Mouse (Mus musculus) heart, postnatal 0 days (tissue): ENCODE data around the gene Ccn1. TPM values are rescaled to one million over a fixed set of nuclear protein-coding genes. Genes with fewer than 3 reads are reported as not detected.

ENCODE experiments used
- ATAC-seq: fragments of 200-750 bp; cut with Nextera tagmentation; 2 replicates; pipeline ENCODE4 v1.8.0; 2017; ENCODE audit warnings: low read depth, moderate number of reproducible peaks, moderate library complexity; ENCODE audit not compliant: insufficient read depth
- DNase-seq: peaks from one replicate; pipeline ENCODE4 v3.0.0-alpha.2; 2016; ENCODE audit warnings: low spot score
- H3K27ac ChIP-seq: fragments of 300-500 bp; sonication (generic); 2 replicates; pipeline ENCODE4 v1.5.1; 2014; ENCODE audit warnings: low read depth, mild to moderate bottlenecking
- H3K27me3 ChIP-seq: fragments of 300-500 bp; sonication (generic); 2 replicates; pipeline ENCODE4 v1.6.1; 2014; ENCODE audit warnings: low read length, mixed read lengths; ENCODE audit not compliant: control insufficient read depth, insufficient read depth
- H3K36me3 ChIP-seq: fragments of 300-500 bp; sonication (generic); replicated peaks from 2 replicates; pipeline ENCODE4 v1.6.1; 2014; ENCODE audit warnings: low read length, mixed read lengths; ENCODE audit not compliant: control insufficient read depth, insufficient read depth
- H3K4me1 ChIP-seq: fragments of 300-500 bp; sonication (generic); 2 replicates; pipeline ENCODE4 v1.6.1; 2014; ENCODE audit warnings: antibody characterized with exemption; ENCODE audit not compliant: control insufficient read depth, insufficient read depth
- H3K4me2 ChIP-seq: fragments of 300-500 bp; sonication (generic); 2 replicates; pipeline ENCODE4 v1.6.1; 2014; ENCODE audit warnings: low read depth, mild to moderate bottlenecking, low read length, moderate library complexity
- H3K4me3 ChIP-seq: fragments of 300-500 bp; sonication (generic); 2 replicates; pipeline ENCODE4 v1.5.1; 2014; ENCODE audit warnings: low read depth, low read length
- H3K9ac ChIP-seq: fragments of 300-500 bp; sonication (generic); replicated peaks from 2 replicates; pipeline ENCODE4 v1.6.1; 2014; ENCODE audit warnings: low read depth, low read length, mixed read lengths
- H3K9me3 ChIP-seq: fragments of 300-500 bp; sonication (generic); replicated peaks from 2 replicates; pipeline ENCODE4 v1.6.1; 2016; ENCODE audit warnings: low read length; ENCODE audit not compliant: control insufficient read depth
- CTCF ChIP-seq: IDR thresholded peaks from 2 replicates; pipeline ENCODE4 v1.5.1; 2016; ENCODE audit warnings: antibody characterized with exemption, control low read depth, low read depth
- EP300 ChIP-seq: IDR thresholded peaks from 2 replicates; pipeline ENCODE4 v1.6.1; 2016; ENCODE audit warnings: antibody characterized with exemption, low read depth
- WGBS: fragments of 180-500 bp; shearing (Covaris S2); extraction: QIAGEN DNeasy Blood & Tissue Kit; methylation state at CpG from one replicate; pipeline ENCODE4 v1.1.7; 2014; 5-methylcytosine and 5-hydroxymethylcytosine counted together
- polyA plus RNA-seq: library from polyadenylated mRNA; unstranded; fragments of >200 nt; fragmentation: Nextera tagmentation; extraction: Ambion mirVana; gene quantifications from 2 replicates; pipeline ENCODE4 v1.2.1, GENCODE M21; 2015
- total RNA-seq: library from RNA; depleted of rRNA; stranded (reverse); fragments of >200 nt; gene quantifications from 2 replicates; pipeline ENCODE4 v1.2.3, GENCODE M21; 2014; ENCODE audit warnings: low replicate concordance

The Ccn1 gene
- total and polyA plus RNA-seq, 2 experiments from 2014 or later, result 34.0 to 91.1 TPM

- Histone ChIP-seq H3K36me3 (no peaks in the 10 kb centered on the region), H3K27ac (no peak overlapping the region), H3K4me3 (no peak overlapping the region), H3K27me3 (no peaks in the 10 kb centered on the region), H3K9ac (no peak overlapping the region), H3K4me1 (no peaks in the 10 kb centered on the region; the same call in 1 of the 2 replicates), H3K9me3 (no peaks in the 10 kb centered on the region), H3K4me2 (no peak overlapping the region)
- 46% methylated on average over 9 of the region's 9 CpGs for WGBS
- DNase-seq (peak; percentile 57), ATAC-seq (peak; percentile 45; the same call in 1 of the 2 replicates)
- no peak for TF ChIP-seq CTCF
- no peak for TF ChIP-seq EP300
Measured at GRCm38 (mm10) chr3:145618299-145618698, 31.5 kb downstream of the Ccn1 start.

- DNase-seq (peak; percentile 18), ATAC-seq (peak; percentile 52; the same call in 1 of the 2 replicates)
- no peak overlapping the region for H3K4me2 ChIP-seq
- no peak overlapping the region for H3K27ac ChIP-seq
- TF ChIP-seq EP300 (no peak), CTCF (no peak)
- no peaks in the 10 kb centered on the region for H3K9me3 ChIP-seq
- H3K9ac ChIP-seq, result 0 out of 2 replicates have a peak overlapping the region, but pooled peaks have one; percentile 13
- no peak overlapping the region for H3K4me3 ChIP-seq
- WGBS, result 35% methylated on average over 17 of the region's 17 CpGs
- H3K36me3 ChIP-seq, result no peaks in the 10 kb centered on the region
- no peaks in the 10 kb centered on the region; the same call in 1 of the 2 replicates for H3K4me1 ChIP-seq
- no peaks in the 10 kb centered on the region for H3K27me3 ChIP-seq
Measured at GRCm38 (mm10) chr3:145614362-145615115, 35.2 kb downstream of the Ccn1 start.

DNA sequence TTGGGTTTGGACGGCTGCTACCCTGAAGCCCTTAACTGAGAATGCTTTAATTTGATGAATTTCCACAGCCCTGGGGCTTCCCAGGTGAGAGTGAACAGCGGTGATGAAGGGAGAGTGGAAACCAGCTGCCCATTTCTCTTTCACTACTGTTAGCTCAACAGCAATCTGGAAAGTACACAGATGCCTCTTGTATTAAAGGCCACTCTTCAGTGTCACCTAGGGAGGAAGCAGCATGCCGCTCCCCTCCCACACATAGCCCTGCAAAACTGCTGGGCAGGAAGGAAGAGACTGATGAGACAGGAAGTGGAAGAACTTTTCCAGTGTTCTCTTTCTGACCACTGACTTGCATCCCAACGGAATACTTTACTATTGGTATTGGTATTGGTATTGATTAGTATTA lies 36.5 kb downstream of the Ccn1 start:
- no peaks in the 10 kb centered on the region for H3K36me3 ChIP-seq
- H3K4me2 ChIP-seq, result no peak overlapping the region
- ATAC-seq, result no peak
- DNase-seq, result no peak
- WGBS, result 75% methylated on average over 4 of the region's 4 CpGs
- H3K9ac ChIP-seq, result no peak overlapping the region
- no peaks in the 10 kb centered on the region for H3K9me3 ChIP-seq
- no peak for TF ChIP-seq EP300
- TF ChIP-seq CTCF, result no peak
- no peak overlapping the region for H3K27ac ChIP-seq
- H3K4me3 ChIP-seq, result no peak overlapping the region
- no peaks in the 10 kb centered on the region; the same call in 1 of the 2 replicates for H3K4me1 ChIP-seq
- no peaks in the 10 kb centered on the region for H3K27me3 ChIP-seq

DNA sequence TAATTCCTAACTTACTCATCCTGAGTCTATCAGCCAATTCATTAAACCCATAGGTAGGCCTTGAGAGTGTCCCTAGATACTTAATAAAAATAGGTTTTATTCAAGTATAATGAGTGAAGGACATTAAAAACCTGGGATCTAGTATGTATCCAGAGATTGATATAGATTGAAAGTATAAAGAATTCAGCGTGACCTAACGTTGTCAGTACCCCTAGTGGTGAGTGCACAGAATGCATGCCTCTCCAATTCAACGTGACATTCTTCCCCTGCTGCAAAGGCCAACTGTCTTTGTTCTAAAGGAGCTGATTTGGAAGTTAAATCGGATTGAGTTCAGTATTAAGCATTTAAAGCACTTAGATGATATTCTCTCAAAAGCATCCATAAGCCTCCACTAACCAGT lies 37.1 kb downstream of the Ccn1 start:
- 26% methylated on average over 4 of the region's 4 CpGs for WGBS
- DNase-seq (peak; percentile 23), ATAC-seq (no peak)
- TF ChIP-seq EP300 (no peak), CTCF (peak; percentile 67)
- Histone ChIP-seq H3K4me3 (no peak overlapping the region), H3K9ac (no peak overlapping the region), H3K36me3 (0 out of 2 replicates have a peak, but pooled peaks cover under 1% of the 10 kb centered on the region), H3K4me2 (no peak overlapping the region), H3K27ac (no peak overlapping the region), H3K4me1 (no peaks in the 10 kb centered on the region; the same call in 1 of the 2 replicates), H3K27me3 (no peaks in the 10 kb centered on the region), H3K9me3 (no peaks in the 10 kb centered on the region)

GRCm38 (mm10) chr3:145608320-145608719 lies 41.5 kb downstream of the Ccn1 start:
- no peak for ATAC-seq
- H3K36me3 ChIP-seq, result peaks cover 40% of the 10 kb centered on the region
- H3K4me3 ChIP-seq, result no peak overlapping the region
- H3K27me3 ChIP-seq, result no peaks in the 10 kb centered on the region
- WGBS, result 91% methylated on average over 5 of the region's 5 CpGs
- DNase-seq, result no peak
- H3K9me3 ChIP-seq, result no peaks in the 10 kb centered on the region
- H3K9ac ChIP-seq, result no peak overlapping the region
- no peak overlapping the region for H3K4me2 ChIP-seq
- H3K4me1 ChIP-seq, result no peaks in the 10 kb centered on the region
- TF ChIP-seq CTCF, result no peak
- TF ChIP-seq EP300, result no peak
- no peak overlapping the region for H3K27ac ChIP-seq
